Mouse (Mus musculus): ENCODE results near the gene Nphp1. TPM values are rescaled to one million over a fixed set of nuclear protein-coding genes. Genes with fewer than 3 reads are reported as not detected.

Gene Nphp1
- total RNA-seq, 2 experiments from 2014 or later = 18.8 to 23.4 TPM

DNA sequence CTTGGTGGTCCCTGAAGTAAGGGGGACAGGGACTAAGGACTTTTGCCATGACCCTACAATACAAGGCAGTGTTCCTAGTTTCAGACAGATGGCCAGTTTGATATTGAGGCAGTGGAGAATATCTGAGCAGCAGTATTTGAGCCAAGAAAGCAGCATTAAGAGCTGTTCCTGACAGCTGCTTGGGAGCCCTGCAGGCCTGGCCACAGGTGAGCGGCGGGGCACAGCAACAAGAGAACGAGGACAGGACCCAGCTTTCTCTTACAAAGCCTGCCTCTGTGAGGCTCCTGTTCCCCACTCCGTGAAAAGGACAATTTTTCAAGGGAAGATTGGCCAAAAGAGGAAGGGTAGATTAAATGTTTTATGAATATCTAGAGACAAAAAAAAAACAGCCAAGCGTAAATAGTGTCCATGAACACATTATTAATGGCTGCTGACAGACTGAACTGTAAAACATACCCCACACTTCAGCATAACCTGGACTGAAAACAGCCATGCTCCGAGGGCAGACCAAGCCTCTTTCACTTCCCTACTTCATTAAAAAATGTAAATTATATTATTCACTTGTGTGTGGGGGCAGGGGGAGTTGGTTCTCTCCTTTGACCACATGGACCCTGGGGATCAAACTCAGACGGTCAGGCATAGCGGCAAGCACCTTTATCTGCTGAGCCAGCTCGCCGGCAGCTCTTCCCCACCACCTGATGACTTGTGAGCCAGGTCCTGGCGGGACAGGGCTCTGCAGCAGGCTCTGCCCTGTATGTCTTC lies 36.7 kb downstream of the Nphp1 start:
- no peak for DNase-seq (ENCODE audit: extremely low spot score in 1 of 2, low spot score in 1 of 2)

DNA sequence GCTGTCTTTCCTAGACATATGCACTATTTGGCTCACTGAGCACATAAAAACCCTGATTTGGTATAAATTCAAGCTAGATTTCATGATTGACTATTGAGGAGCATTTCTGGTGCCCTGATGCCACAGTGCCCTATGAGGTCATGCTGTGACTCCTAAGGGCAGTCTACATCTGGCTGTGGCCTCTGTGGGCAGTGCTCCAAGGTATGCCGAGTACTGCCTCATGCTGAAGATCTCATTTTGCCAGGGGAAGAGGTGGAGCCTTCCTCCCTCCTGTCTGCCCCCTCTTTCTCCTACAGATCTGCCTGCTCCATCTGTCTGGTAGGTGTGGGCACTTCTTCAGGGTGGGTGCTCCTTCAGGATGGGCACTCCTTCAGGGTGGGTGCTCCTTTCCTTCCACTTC lies 39.3 kb downstream of the Nphp1 start:
- no peak for DNase-seq (ENCODE audit: extremely low spot score in 1 of 2, low spot score in 1 of 2)

DNA sequence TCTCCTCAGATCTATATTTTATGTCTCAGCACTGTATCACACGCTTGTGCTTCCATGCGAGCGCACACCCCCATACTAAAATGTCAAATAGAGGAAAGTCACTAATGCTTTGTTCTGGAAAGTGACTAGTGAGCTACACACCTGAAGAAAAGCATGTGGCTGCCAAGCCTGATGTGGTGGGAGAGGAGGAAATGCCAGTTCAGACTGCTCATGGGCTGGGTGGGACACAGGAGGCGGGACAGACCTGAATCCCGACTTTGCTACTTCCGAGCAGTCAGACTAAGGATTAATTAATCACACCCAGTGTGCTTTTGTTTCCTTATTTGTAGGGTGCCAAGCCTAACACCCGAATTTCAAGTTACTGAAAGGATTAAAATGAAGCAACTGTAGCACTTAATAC lies 40.4 kb downstream of the Nphp1 start:
- DNase-seq (ENCODE audit: extremely low spot score in 1 of 2, low spot score in 1 of 2) = no peak

DNA sequence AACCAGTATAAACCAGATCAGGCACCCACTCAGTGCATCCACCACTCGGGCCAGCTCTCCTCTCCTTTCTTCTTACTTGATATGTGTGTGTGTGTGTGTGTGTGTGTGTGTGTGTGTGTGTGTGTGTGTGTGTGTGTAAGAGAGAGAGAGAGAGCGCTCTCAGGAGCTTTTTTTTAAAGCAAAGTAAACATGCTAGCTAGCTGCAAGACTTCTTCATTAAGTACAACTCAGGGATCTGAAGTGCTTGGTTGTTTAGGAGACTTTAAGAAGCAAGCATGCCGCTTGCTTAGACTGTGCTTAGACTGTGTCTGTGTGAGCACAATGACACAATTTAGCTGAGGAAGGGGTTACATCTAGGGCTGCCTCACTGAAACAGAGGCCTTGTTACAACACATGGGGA lies 46.1 kb downstream of the Nphp1 start:
- no peak for DNase-seq (ENCODE audit: extremely low spot score in 1 of 2, low spot score in 1 of 2)

DNA sequence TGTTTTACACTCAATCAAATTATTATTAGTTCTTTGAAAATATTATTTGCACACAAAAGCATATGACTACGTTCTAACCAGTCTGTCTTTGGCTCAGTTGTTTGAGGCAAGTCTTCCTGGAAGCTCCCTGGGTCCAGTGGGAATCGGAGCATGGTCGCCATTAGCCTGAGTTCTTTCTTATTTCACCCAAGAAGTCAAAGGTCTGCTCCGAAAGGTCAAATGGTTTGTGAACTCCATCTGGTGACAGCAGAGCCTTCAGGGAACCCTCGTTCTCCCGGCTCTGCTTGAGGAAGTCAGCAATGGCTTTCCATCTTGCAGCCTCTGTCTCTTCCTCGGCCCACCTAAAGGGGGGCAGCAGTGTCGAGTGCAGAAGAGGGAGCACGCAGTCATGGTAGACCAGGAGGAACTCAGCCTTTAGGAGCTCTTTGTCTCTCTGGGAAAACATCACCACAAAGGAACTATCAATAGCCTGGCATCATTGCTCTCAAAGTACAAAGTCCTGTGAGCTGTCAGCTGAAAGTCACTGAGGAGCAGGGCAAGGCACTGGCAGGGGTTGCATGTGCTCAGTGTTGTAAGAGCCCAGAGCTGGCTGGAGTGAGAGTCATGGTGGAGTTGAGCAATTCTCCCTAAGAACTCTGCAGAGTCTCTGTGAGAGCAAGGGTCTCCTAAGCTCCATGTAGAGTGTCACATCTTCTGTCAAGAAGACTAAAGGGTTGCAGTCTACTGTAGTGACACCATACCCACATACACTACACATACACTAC lies 47.8 kb downstream of the Nphp1 start:
- no peak for DNase-seq (ENCODE audit: extremely low spot score in 1 of 2, low spot score in 1 of 2)

DNA sequence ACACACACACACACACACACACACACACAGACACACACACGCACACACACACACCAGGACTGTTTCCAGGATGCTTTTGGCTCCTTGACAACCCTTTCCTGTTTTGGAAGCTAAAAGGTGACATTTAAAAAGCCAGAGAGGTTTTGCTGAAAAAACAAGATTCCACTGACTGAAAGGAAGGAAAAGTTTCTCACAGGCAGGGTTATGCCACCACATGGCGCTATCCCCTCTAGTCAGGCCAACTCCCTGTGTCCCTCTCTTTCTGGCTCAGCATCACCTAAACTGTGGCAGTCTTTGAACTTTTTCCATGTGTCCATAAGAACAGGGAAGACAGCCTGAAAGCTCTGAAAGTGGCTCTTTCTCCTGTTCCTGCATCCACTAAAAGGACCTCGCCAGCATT lies 50.8 kb downstream of the Nphp1 start:
- no peak for DNase-seq (ENCODE audit: extremely low spot score in 1 of 2, low spot score in 1 of 2)

DNA sequence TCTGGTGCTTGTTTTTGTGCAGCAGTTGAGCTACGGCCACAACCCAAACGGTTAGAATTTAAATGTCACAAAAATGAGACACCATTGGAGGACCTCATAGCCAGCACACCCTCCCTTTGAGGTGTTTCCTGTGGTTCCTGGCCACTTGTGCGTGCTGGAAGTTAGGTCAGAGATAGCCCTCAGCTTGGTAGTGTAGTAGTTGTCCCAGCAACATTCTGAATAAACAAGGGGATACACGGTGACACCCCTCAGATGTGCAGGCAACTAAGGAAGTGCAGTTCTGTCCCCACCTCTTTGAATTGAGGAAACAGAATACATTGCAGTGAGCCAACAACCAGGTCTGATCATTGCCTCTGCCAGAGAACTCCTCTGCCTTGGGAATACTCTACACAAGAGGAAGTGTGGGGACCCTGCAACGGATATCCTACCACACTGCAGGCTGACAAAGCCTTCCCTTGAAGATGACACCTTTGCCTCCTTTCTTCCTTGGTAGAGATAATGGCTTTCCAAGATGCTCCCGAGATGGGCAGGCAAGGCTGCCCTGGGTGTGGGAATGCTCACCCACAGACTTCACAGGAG lies 52.0 kb downstream of the Nphp1 start:
- no peak for DNase-seq (ENCODE audit: extremely low spot score in 1 of 2, low spot score in 1 of 2)

DNA sequence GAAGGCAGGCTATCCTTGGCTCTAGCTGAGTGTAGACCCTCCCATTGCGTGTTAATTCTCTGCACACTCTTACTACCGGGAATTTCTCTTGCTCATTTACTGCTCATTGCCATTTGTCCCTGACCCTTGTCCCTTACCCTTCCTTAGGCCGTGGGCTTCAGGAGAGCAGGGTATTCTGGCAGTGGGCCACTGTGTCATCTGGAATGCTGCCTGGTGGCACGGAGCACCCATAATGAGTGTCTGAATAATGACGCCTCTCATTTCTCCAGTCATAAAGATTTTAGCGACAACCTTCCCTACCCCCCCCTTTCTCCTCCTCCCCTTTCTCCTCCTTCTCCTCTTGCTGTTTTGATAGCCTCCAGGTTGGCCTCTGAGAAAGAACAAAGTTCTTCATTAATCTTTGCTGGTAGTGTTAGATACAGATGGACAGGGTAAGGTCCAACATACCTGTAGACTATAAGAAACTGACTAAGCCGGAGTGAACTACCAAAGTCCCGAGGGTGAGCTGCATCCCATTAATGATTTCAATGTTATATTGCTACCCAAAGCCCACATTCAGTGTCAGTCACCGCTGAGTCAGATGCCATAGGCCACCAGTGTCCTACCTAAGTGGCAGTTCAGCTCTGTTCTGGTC lies 53.1 kb downstream of the Nphp1 start:
- no peak for DNase-seq (ENCODE audit: extremely low spot score in 1 of 2, low spot score in 1 of 2)

DNA sequence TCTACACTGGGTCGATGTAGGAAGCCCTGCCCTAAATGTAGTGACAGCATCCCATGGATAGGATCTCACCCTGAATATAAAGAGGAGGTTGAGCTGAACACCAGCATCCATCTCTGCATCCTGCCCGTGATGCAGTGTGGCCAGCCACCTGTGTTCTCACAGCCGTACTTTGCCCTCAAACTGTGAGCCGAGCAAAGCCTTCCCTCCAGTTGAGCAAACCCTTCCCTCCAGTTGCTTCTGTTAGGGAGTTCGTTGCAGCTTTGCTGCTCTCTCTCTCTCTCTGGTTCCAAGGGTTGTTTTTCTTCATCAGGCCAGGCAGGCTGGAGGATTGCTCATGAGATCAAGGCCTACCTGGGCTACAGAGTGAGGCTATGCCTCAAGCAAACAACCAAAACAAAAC lies 53.8 kb downstream of the Nphp1 start:
- no peak for DNase-seq (ENCODE audit: extremely low spot score in 1 of 2, low spot score in 1 of 2)

DNA sequence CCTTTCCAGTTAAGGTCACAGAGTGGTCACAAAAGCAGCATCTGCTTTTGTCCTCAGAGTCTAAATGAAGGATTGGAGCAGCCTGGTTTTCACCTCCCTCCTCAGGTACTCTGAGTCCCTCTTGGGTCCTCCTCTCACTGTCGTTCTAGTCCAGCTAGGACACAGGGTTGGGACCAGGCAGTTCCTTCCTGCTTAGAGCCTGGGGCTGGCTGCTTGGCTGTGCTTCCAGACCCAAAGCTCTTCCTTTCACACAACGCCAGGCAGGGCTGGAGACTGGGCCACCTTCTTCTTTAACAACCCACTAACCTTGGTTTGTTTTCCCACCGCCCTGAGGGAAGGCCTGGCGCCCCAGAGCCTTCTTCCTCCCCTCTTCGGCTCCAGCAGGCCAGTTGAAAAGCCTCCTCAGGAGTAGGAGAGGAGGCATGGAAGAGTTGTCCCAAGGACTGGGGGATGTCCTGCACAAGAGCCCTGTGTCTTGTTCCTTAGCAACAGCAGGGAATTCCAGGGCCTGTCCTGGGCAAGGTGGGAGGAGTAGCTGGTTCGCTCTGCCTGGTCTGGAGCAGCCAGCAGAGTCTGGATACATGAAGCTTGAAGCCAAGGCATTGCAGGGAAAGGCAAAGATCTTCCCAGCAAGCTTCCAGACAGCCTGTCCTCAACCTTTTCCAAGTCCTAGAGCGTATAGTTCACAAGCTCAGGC lies 58.2 kb downstream of the Nphp1 start:
- DNase-seq (ENCODE audit: extremely low spot score in 1 of 2, low spot score in 1 of 2) = no peak

DNA sequence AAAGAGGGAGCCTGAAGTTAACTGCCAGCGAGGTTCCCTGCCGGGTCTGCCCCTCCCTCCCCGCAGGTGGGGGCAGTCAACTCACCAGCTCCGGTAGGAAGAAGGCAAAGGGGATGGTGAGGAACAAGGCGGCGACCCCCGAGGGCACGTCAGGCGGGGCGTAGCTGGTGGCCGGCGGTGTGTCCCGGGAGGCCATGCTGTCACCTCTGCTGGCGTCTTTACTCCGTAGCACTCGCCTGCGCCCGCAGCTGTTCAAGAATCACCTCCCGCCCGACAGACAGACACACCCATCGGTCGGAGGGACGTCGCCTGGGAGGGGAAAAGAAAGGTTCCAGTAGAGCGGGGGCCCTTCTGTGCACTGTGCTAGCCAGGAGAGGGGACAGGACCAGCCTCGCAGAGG lies 59.0 kb downstream of the Nphp1 start, which contains the start of gene Mall:
Mall (minus strand) TSS at position 262 of the 400 bp plus-strand sequence.
- DNase-seq (ENCODE audit: extremely low spot score in 1 of 2, low spot score in 1 of 2) = no peak

DNA sequence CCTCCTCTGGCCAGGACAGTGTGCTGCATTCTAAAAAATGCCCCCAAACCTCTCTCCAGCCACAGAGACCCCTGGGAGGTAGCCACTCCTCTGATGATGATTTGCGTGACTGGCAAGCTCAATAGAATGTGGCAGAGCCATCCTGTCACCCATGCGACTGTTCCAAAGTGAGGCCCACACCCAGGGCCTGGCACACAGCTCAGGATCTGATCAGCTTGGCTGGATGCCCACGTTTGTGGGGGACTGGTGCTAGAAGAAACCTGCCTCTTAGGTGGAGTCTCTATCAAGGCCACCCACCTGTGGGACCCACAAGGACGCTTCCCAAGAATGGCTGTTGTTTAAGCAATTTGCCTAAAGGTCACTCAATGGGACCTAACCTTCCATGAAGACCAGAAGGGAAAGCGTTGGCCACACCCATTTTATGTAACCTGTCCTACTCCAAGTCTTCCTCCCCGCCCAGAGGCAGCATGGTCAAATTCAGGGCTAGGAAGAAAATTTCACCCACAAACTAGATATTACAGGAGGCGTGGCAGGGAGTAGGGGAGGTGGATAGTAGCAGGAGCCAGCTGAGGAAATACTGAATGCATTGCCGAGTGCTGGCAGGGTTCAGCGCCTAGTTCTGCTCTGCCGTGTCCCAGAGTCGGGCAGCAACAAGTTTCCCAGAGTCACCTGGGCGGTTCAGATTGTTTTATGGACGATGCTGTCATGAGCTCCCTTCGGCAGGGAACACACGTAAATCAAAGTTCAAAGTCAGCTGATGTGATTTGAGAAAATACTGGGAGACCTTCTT lies 59.8 kb downstream of the Nphp1 start:
- DNase-seq (ENCODE audit: extremely low spot score in 1 of 2, low spot score in 1 of 2) = no peak

DNA sequence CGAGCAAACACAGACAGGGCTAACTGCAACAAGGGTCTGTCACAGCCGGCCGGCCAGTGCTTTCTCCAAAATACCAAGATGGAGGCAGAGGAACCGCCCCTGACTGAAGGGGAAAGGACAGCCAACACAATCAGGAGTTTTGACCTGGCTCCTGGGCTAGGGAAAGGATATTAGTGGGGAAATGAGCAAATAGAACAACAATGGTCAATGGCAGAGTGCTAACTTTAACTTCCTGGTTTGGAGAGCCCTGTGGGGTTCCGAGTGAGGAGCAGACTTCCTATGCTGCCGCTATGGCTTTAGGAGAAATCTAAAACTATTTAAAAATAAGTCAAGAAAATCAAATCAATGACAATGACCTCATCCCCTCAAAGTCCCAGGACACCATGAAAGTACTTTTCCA lies 60.6 kb downstream of the Nphp1 start:
- no peak for DNase-seq (ENCODE audit: extremely low spot score in 1 of 2, low spot score in 1 of 2)

DNA sequence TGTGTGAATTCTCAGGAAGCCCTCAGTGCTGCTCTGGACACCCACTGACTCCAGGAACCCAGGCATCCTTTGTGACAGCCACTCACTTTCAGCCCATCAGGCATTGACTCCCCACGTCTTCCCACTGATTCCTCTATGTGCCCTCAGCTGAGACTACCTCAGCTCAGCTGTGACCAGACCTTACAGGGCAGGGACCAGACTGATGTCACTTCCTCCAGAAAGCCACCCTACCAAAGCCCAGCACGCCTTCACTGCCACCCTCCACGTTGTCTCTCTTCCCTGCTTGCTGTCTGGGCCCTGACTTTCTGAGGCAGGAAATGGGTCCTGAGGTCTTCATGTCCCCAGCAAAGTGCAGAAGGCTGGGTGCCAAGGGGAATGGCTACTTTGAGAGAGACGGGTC lies 65.5 kb downstream of the Nphp1 start:
- DNase-seq (ENCODE audit: extremely low spot score in 1 of 2, low spot score in 1 of 2) = no peak

DNA sequence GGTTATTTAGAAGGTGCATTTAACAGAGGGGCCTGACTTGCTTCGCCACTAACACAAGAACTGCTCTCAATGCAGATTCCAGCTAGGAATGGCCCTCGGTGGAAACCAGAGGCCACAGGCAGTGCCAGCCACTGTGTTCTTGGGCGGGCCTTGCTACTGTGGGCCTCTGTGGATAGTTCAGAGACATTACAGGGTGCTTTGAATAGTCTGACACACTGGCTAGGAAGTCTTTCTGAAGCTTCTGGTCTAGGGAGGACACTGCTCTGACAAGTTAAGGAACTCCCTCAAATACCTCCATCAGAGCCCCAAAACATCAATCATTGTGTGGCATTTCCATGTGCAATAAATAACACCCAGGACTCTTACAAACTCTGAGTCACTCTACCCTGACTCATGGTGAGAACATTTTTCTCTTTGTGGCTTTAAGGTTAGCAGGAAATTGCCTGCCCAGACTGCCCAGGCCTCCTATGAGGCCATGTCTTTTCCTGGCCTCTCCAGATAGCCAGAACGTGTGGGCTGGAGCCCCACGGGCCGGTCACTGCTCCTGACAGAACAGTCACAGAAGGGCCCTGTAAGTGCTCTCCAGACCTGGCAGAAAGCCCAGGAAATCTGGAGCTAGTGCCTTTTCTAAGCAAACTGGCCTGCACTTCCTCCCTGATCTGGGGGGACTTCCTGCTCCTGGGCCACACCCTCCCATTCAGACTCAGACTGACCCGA lies 66.4 kb downstream of the Nphp1 start:
- peak in 1 of 2 experiments; percentile 39 for DNase-seq (ENCODE audit: extremely low spot score in 1 of 2, low spot score in 1 of 2)

DNA sequence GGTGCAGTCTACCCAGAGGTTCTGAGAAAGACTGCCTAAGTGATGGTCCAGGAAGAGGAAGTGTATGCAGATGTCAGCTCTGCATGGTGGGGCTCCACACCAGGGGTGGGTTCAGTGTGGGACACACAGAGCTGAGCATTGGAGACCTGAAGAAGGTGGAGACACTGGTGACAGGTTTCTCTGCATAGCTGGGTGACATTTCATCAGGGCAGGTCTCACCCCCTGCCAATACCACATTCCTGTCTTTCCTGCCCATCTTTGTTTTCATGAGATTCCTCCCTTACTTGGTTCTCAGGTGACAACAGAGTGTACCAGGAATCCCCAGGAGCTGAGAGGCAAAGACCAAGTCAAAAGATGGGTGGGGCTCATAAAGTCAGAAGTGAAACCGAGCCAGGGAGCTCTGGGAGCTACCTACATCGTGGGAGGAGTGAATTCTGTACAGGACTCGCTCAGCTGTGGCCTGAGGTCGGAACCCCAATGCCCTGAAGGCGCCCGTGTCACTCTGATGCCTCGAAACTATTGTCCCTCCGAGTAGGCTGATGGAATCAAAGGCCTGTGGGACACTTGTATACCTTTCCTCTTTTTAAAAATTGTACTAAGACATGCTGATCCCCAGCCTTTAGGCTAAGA lies 69.7 kb downstream of the Nphp1 start:
- no peak for DNase-seq (ENCODE audit: extremely low spot score in 1 of 2, low spot score in 1 of 2)

DNA sequence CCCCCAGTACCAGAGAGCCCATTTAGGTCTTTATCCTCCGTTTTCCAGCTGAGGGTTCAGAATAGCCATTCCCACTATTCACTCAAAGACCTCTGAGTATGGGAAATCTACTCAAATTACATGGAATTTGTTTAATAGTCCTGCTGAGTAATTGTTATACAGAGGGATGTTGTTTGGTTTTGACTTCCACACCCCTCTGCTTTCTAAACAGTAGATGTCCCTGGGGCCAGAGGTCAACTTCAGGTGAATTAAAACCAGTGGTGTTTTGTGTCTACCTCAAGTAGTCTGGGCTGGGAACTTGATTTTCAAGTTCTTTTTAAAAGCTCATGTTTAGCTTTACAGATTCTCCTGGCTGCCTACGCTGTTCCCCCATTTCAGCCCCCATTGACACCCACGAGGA lies 74.0 kb downstream of the Nphp1 start:
- DNase-seq (ENCODE audit: extremely low spot score in 1 of 2, low spot score in 1 of 2) = no peak

DNA sequence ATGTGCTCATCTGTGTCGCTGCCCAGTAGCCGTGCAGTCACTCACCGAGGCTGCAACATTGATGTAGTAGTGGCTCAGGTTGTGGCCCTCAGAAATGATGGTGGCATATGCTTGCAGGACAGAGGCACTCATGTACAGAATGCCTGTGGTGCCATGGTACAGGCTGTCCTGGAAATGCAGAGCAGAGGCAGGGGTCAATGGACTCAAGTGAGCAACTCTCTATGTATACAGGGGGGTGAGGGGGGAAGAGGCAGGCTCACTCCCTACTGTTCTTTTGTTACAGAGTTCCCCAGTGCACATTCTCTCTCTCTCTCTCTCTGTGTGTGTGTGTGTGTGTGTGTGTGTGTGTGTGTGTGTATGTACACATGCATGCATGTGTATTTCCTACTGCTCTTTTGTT lies 79.9 kb downstream of the Nphp1 start:
- DNase-seq (ENCODE audit: extremely low spot score in 1 of 2, low spot score in 1 of 2) = no peak

DNA sequence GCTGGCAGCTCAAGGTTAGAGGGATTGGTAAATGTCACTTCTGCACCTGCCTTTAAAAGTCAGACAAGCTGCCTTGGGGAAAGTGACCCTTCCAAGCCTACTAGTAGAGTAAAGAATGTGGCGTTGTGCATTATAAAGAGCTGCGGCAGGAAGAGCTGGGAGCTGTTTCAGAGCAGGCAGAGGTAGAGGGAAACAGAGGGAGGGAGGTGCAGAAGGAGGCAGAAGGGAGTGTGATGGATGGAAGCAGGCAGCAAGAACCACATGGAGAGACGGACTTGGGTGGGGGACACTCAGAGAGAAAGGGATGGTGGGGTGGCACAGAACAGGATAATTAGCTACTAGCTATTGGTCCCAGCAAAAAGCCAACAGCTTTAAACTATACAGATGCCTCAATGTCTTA lies 80.6 kb downstream of the Nphp1 start:
- DNase-seq (ENCODE audit: extremely low spot score in 1 of 2, low spot score in 1 of 2) = no peak
